Mouse (Mus musculus): ENCODE measurements around the gene Coro7. TPM values are rescaled to one million over a fixed set of nuclear protein-coding genes. Genes with fewer than 3 reads are reported as not detected.
A peak's percentile ranks its signal among the peaks of the same experiment; 100 is the strongest.

Coro7 gene
- polyA plus RNA-seq, 1 experiment, result 31.2 TPM

- TF ChIP-seq POLR2A (IDR thresholded peaks at IDR 0.05; ENCODE audit: insufficient read depth, low read length) (no peak), EP300 (IDR thresholded peaks at IDR 0.05; ENCODE audit: insufficient read depth, low read depth, low read length) (no peak), CTCF (IDR thresholded peaks at IDR 0.05; ENCODE audit: low read depth, low read length) (no peak)
- no peak overlapping the region for H3K27ac ChIP-seq (ENCODE audit: insufficient read depth, low read length)
- no peaks in the 10 kb centered on the region for H3K36me3 ChIP-seq (ENCODE audit: control insufficient read depth, insufficient read depth, low read length, poor library complexity, severe bottlenecking)
- no peaks in the 10 kb centered on the region for H3K4me1 ChIP-seq (ENCODE audit: control insufficient read depth, insufficient read depth, low read length)
- H3K9ac ChIP-seq (ENCODE audit: low read depth, poor library complexity, severe bottlenecking), result no peak overlapping the region
- no peaks in the 10 kb centered on the region for H3K27me3 ChIP-seq (ENCODE audit: control insufficient read depth, insufficient read depth, low read length, poor library complexity, severe bottlenecking)
- H3K9me3 ChIP-seq (replicated peaks; ENCODE audit: control insufficient read depth, insufficient read depth, low read length, poor library complexity, severe bottlenecking), result no peaks in the 10 kb centered on the region
- no peak overlapping the region for H3K4me3 ChIP-seq (ENCODE audit: low read depth, low read length)
Measured at GRCm38 (mm10) chr16:4676836-4677235, 2.7 kb downstream of the Coro7 start.

- H3K9me3 ChIP-seq (replicated peaks; ENCODE audit: control insufficient read depth, insufficient read depth, low read length, poor library complexity, severe bottlenecking), result no peaks in the 10 kb centered on the region
- no peak overlapping the region for H3K4me3 ChIP-seq (ENCODE audit: low read depth, low read length)
- no peak overlapping the region for H3K9ac ChIP-seq (ENCODE audit: low read depth, poor library complexity, severe bottlenecking)
- H3K36me3 ChIP-seq (ENCODE audit: control insufficient read depth, insufficient read depth, low read length, poor library complexity, severe bottlenecking), result no peaks in the 10 kb centered on the region
- TF ChIP-seq EP300 (IDR thresholded peaks at IDR 0.05; ENCODE audit: insufficient read depth, low read depth, low read length), result no peak
- no peak for TF ChIP-seq CTCF (IDR thresholded peaks at IDR 0.05; ENCODE audit: low read depth, low read length)
- no peak for TF ChIP-seq POLR2A (IDR thresholded peaks at IDR 0.05; ENCODE audit: insufficient read depth, low read length)
- no peaks in the 10 kb centered on the region for H3K27me3 ChIP-seq (ENCODE audit: control insufficient read depth, insufficient read depth, low read length, poor library complexity, severe bottlenecking)
- H3K4me1 ChIP-seq (ENCODE audit: control insufficient read depth, insufficient read depth, low read length), result no peaks in the 10 kb centered on the region
- H3K27ac ChIP-seq (ENCODE audit: insufficient read depth, low read length), result no peak overlapping the region
Measured at GRCm38 (mm10) chr16:4674091-4674490, 5.5 kb downstream of the Coro7 start.

GRCm38 (mm10) chr16:4670317-4670716, 9.3 kb downstream of the Coro7 start:
- Histone ChIP-seq H3K4me3 (ENCODE audit: low read depth, low read length) (no peak overlapping the region), H3K9me3 (replicated peaks; ENCODE audit: control insufficient read depth, insufficient read depth, low read length, poor library complexity, severe bottlenecking) (no peaks in the 10 kb centered on the region), H3K4me1 (ENCODE audit: control insufficient read depth, insufficient read depth, low read length) (no peaks in the 10 kb centered on the region), H3K27me3 (ENCODE audit: control insufficient read depth, insufficient read depth, low read length, poor library complexity, severe bottlenecking) (no peaks in the 10 kb centered on the region), H3K36me3 (ENCODE audit: control insufficient read depth, insufficient read depth, low read length, poor library complexity, severe bottlenecking) (no peaks in the 10 kb centered on the region), H3K9ac (ENCODE audit: low read depth, poor library complexity, severe bottlenecking) (no peak overlapping the region), H3K27ac (ENCODE audit: insufficient read depth, low read length) (no peak overlapping the region)
- TF ChIP-seq CTCF (IDR thresholded peaks at IDR 0.05; ENCODE audit: low read depth, low read length) (no peak), POLR2A (IDR thresholded peaks at IDR 0.05; ENCODE audit: insufficient read depth, low read length) (no peak), EP300 (IDR thresholded peaks at IDR 0.05; ENCODE audit: insufficient read depth, low read depth, low read length) (no peak)

GRCm38 (mm10) chr16:4667190-4667808, 12.3 kb downstream of the Coro7 start:
- no peaks in the 10 kb centered on the region for H3K36me3 ChIP-seq (ENCODE audit: control insufficient read depth, insufficient read depth, low read length, poor library complexity, severe bottlenecking)
- TF ChIP-seq EP300 (IDR thresholded peaks at IDR 0.05; ENCODE audit: insufficient read depth, low read depth, low read length), result no peak
- TF ChIP-seq CTCF (IDR thresholded peaks at IDR 0.05; ENCODE audit: low read depth, low read length), result peak; percentile 98
- TF ChIP-seq POLR2A (IDR thresholded peaks at IDR 0.05; ENCODE audit: insufficient read depth, low read length), result no peak
- no peak overlapping the region for H3K4me3 ChIP-seq (ENCODE audit: low read depth, low read length)
- no peak overlapping the region for H3K27ac ChIP-seq (ENCODE audit: insufficient read depth, low read length)
- no peaks in the 10 kb centered on the region for H3K9me3 ChIP-seq (replicated peaks; ENCODE audit: control insufficient read depth, insufficient read depth, low read length, poor library complexity, severe bottlenecking)
- H3K9ac ChIP-seq (ENCODE audit: low read depth, poor library complexity, severe bottlenecking), result no peak overlapping the region
- no peaks in the 10 kb centered on the region for H3K4me1 ChIP-seq (ENCODE audit: control insufficient read depth, insufficient read depth, low read length)
- H3K27me3 ChIP-seq (ENCODE audit: control insufficient read depth, insufficient read depth, low read length, poor library complexity, severe bottlenecking), result no peaks in the 10 kb centered on the region

- Histone ChIP-seq H3K27me3 (ENCODE audit: control insufficient read depth, insufficient read depth, low read length, poor library complexity, severe bottlenecking) (no peaks in the 10 kb centered on the region), H3K36me3 (ENCODE audit: control insufficient read depth, insufficient read depth, low read length, poor library complexity, severe bottlenecking) (no peaks in the 10 kb centered on the region), H3K27ac (ENCODE audit: insufficient read depth, low read length) (no peak overlapping the region), H3K9ac (ENCODE audit: low read depth, poor library complexity, severe bottlenecking) (no peak overlapping the region), H3K4me3 (ENCODE audit: low read depth, low read length) (no peak overlapping the region), H3K4me1 (ENCODE audit: control insufficient read depth, insufficient read depth, low read length) (no peaks in the 10 kb centered on the region), H3K9me3 (replicated peaks; ENCODE audit: control insufficient read depth, insufficient read depth, low read length, poor library complexity, severe bottlenecking) (no peaks in the 10 kb centered on the region)
- TF ChIP-seq POLR2A (IDR thresholded peaks at IDR 0.05; ENCODE audit: insufficient read depth, low read length) (no peak), EP300 (IDR thresholded peaks at IDR 0.05; ENCODE audit: insufficient read depth, low read depth, low read length) (no peak)
Measured at GRCm38 (mm10) chr16:4665726-4666125, 13.9 kb downstream of the Coro7 start.

GRCm38 (mm10) chr16:4663806-4664205, 15.8 kb downstream of the Coro7 start:
- Histone ChIP-seq H3K27me3 (ENCODE audit: control insufficient read depth, insufficient read depth, low read length, poor library complexity, severe bottlenecking) (no peaks in the 10 kb centered on the region), H3K27ac (ENCODE audit: insufficient read depth, low read length) (no peak overlapping the region), H3K9me3 (replicated peaks; ENCODE audit: control insufficient read depth, insufficient read depth, low read length, poor library complexity, severe bottlenecking) (no peaks in the 10 kb centered on the region), H3K36me3 (ENCODE audit: control insufficient read depth, insufficient read depth, low read length, poor library complexity, severe bottlenecking) (no peaks in the 10 kb centered on the region), H3K9ac (ENCODE audit: low read depth, poor library complexity, severe bottlenecking) (no peak overlapping the region), H3K4me3 (ENCODE audit: low read depth, low read length) (no peak overlapping the region), H3K4me1 (ENCODE audit: control insufficient read depth, insufficient read depth, low read length) (no peaks in the 10 kb centered on the region)
- no peak for TF ChIP-seq CTCF (IDR thresholded peaks at IDR 0.05; ENCODE audit: low read depth, low read length)
- TF ChIP-seq POLR2A (IDR thresholded peaks at IDR 0.05; ENCODE audit: insufficient read depth, low read length), result no peak
- TF ChIP-seq EP300 (IDR thresholded peaks at IDR 0.05; ENCODE audit: insufficient read depth, low read depth, low read length), result no peak
